Mouse (Mus musculus): Measurements from ENCODE around the gene Gemin5.
"Not testable (repeated sequence)": the region's sequence is repeated elsewhere in the genome, so short reads cannot be mapped to it uniquely, and the experiment has no call there.

DNA sequence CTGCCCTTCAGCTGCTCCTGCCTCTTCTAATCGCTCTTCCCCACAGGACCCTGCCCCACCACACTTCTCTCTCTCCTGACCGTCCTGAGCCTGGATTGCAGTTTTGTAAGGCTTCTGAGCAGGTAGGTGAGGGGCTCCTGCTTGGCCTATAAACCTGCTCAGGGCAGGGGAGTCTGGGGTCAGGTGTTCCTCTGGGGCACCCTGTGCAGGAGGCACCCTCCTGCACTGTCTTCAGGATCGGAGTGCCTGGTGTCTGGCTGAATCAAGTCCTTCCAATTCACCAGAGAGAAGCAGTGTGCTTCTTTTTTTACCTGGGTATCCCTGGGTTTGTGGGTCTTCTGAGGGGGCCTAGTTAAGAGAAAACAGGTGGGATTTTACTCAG is 46.7 kb upstream of the Gemin5 start:
- not testable (repeated sequence) for TF ChIP-seq CTCF (IDR thresholded peaks at IDR 0.05; ENCODE audit: extremely low read depth, insufficient read length, insufficient replicate concordance, low read depth, low read length); POLR2A (IDR thresholded peaks at IDR 0.05; ENCODE audit: low read depth, low read length)

Data from small intestine, adult 2 months (tissue).